Mouse (Mus musculus) heart, postnatal 4 days (tissue): ENCODE data around the gene Usp5. TPM values are rescaled to one million over a fixed set of nuclear protein-coding genes. Genes with fewer than 3 reads are reported as not detected.
"Not testable (repeated sequence)": the region's sequence is repeated elsewhere in the genome, so short reads cannot be mapped to it uniquely, and the experiment has no call there.

Experiments
- DNase-seq: peaks from one replicate; pipeline ENCODE4 v3.0.0; 2021
- total RNA-seq, 2 experiments: library from RNA; stranded (reverse); gene quantifications; 2 replicates each; pipeline ENCODE4 v1.2.3; 2021

Gene Usp5
- total RNA-seq, 2 experiments from 2014 or later = 102 to 104 TPM

GRCm38 (mm10) chr6:124811403-124811665 is 17.9 kb downstream of the Usp5 start:
- DNase-seq = no peak

GRCm38 (mm10) chr6:124810566-124811402 is 18.5 kb downstream of the Usp5 start:
- DNase-seq = not testable (repeated sequence)

GRCm38 (mm10) chr6:124809775-124810538 is 19.3 kb downstream of the Usp5 start:
- DNase-seq = no peak

GRCm38 (mm10) chr6:124809052-124809774 is 20.1 kb downstream of the Usp5 start:
- peak; percentile 91 for DNase-seq

GRCm38 (mm10) chr6:124808358-124809012 is 20.8 kb downstream of the Usp5 start, which contains the start of gene Spsb2:
Gene Spsb2 (plus strand): TSS chr6:124808661.
- DNase-seq = peak; percentile 82

GRCm38 (mm10) chr6:124807986-124808357 is 21.3 kb downstream of the Usp5 start:
- no peak for DNase-seq

GRCm38 (mm10) chr6:124807366-124807765 is 21.9 kb downstream of the Usp5 start:
- no peak for DNase-seq

- DNase-seq = no peak
Measured at GRCm38 (mm10) chr6:124806446-124807140, 22.7 kb downstream of the Usp5 start.

- DNase-seq = peak; percentile 95
Measured at GRCm38 (mm10) chr6:124805341-124806321, 23.7 kb downstream of the Usp5 start.

GRCm38 (mm10) chr6:124804341-124804740 is 24.9 kb downstream of the Usp5 start:
- no peak for DNase-seq

- DNase-seq = not testable (repeated sequence)
Measured at GRCm38 (mm10) chr6:124803691-124804090, 25.6 kb downstream of the Usp5 start.

- DNase-seq = no peak
Measured at GRCm38 (mm10) chr6:124803061-124803460, 26.2 kb downstream of the Usp5 start.

GRCm38 (mm10) chr6:124802400-124802799 is 26.9 kb downstream of the Usp5 start:
- not testable (repeated sequence) for DNase-seq

GRCm38 (mm10) chr6:124796200-124796599 is 33.1 kb downstream of the Usp5 start:
- DNase-seq = no peak

GRCm38 (mm10) chr6:124795781-124796180 is 33.5 kb downstream of the Usp5 start:
- no peak for DNase-seq

GRCm38 (mm10) chr6:124791911-124792310 is 37.4 kb downstream of the Usp5 start:
- no peak for DNase-seq

GRCm38 (mm10) chr6:124790121-124790520 is 39.2 kb downstream of the Usp5 start:
- DNase-seq = no peak

- DNase-seq = no peak
Measured at GRCm38 (mm10) chr6:124789519-124789918, 39.8 kb downstream of the Usp5 start.

- no peak for DNase-seq
Measured at GRCm38 (mm10) chr6:124787722-124788121, 41.6 kb downstream of the Usp5 start.

GRCm38 (mm10) chr6:124786756-124787420 is 42.4 kb downstream of the Usp5 start:
- DNase-seq = no peak
